Mouse (Mus musculus) embryonic fibroblast, embryonic 13.5 days (primary cell): Measurements from ENCODE around the gene Atg101.

Experiments used
- CTCF ChIP-seq: IDR thresholded peaks from 2 replicates; pipeline ENCODE4 v1.5.1; 2011; ENCODE audit warnings: mild to moderate bottlenecking, control low read depth, low read length, moderate library complexity, borderline replicate concordance; ENCODE audit not compliant: insufficient read depth
- POLR2A ChIP-seq: IDR thresholded peaks from 2 replicates; pipeline ENCODE4 v1.6.1; 2011; ENCODE audit warnings: low read depth, mild to moderate bottlenecking, control low read depth, low read length, moderate library complexity

GRCm38 (mm10) chr15:101312006-101312405 is 27.9 kb downstream of the Atg101 start:
- TF ChIP-seq POLR2A = no peak
- TF ChIP-seq CTCF = no peak
